Mouse (Mus musculus): ENCODE results near the gene Sync.

DNA sequence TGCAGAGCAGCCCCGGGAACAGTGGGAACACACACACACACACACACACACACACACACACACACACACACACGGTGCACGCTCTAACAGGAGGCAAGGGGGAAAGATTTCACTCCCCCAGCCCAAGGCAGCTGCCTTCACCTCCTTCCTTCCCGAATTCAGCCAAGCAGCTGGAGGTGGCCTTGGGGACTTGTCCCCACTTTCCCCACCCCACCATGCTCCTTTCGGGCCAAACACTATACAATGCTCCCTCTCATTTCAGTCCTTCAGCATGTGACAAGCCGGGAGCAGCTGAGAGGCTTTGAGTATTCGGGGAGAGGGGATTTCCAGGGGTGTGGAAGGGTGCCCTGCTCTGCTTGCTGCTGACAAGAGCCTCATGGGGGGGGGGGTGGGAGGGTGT, 45.5 kb upstream of the Sync start:
- TF ChIP-seq POLR2A (IDR thresholded peaks at IDR 0.05; ENCODE audit: control insufficient read depth, low read depth, low read length) (no peak), CTCF (IDR thresholded peaks at IDR 0.05; ENCODE audit: control insufficient read depth, insufficient read depth, insufficient replicate concordance, low read depth, low read length) (no peak)
